Mouse (Mus musculus): ENCODE results near the gene Atp6v1b1. TPM values are rescaled to one million over a fixed set of nuclear protein-coding genes. Genes with fewer than 3 reads are reported as not detected.

Atp6v1b1 gene
- polyA plus RNA-seq, 1 experiment from 2014 or later: not detected

DNA sequence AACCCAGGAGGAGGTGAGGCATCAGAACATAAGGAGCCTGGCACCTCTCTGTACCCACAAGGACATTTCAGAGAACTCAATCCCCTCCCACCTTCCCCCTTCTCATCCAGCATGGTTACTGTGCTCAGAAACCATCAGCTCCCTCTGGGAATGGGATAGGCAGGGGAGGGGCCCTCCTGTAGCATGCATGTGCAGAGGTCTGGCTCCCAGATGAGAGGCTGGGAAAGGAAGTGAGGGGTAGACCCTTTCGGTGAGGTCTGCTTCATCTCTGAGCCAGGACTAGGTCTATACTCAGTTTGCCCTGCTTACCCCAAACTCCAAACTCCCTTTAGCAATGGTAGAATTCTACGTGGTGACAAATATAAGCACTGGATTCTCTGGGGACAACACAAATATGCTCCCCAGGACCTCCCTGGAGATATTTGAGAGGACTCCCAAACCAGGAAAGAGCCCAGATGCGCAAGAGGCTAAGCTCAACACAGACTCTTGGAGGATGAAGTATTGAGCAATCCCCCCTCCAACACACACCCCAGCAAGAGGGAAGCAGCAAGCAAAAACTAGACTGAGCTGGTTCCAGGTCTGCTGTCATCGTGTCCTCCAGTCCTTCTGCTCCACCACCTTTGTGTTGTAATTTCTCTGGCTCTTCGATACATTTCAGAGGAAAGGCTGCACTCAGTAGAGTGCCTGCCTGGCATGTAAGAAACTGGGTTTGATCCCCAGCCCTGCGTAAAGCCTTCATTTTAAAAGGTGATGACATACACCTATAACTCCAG lies 34.9 kb upstream of the Atp6v1b1 start:
- peak overlapping the region; percentile 65 for H3K27ac ChIP-seq
- peak; percentile 54 for DNase-seq (ENCODE audit: low spot score)
- WGBS: 3% methylated on average over 6 of the region's 6 CpGs
- H3K4me3 ChIP-seq: peak overlapping the region; percentile 15; the same call in 1 of the 2 replicates
- no peaks in the 10 kb centered on the region for H3K9me3 ChIP-seq (replicated peaks)
- H3K27me3 ChIP-seq (ENCODE audit: low read depth, poor library complexity, severe bottlenecking): peaks cover 100% of the 10 kb centered on the region
- H3K36me3 ChIP-seq: no peaks in the 10 kb centered on the region
- peaks cover 75% of the 10 kb centered on the region for H3K4me1 ChIP-seq

DNA sequence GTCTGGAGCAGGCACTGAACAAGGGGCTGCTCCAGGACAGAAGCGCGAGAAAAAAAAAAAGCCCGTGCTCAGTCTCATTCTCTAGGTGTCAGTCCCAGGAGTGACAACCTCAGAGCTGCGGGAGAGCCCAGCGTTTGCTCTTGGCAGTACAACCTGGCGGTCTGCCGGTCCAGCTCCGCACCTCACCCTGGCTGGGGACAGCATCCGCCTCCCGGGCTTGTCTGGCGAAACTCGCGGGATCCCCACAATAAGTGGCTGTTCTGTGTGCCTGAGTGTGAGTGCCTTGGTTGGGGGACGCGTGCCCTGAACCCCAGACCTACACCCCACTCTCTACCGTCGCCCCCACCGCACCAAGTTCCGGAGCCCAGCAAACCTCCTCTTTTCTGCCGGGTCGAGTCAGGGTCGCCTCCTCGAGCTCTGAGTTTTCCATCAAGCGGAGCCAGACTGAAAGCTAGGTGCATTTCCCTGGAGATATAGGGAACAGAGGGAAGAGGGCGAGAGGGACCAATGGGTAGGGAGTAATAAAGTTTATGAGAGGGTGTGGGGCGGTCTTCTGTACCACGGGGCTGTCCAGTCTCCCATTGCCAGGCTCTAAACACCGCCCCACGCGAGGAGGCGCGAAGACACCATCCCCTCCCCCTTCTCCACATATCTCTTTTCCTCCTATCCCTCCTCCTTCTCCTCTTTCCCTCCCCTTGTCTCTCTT lies 32.3 kb upstream of the Atp6v1b1 start:
- Histone ChIP-seq H3K9me3 (replicated peaks) (no peaks in the 10 kb centered on the region), H3K4me3 (peak overlapping the region; percentile 58), H3K27me3 (ENCODE audit: low read depth, poor library complexity, severe bottlenecking) (peaks cover 100% of the 10 kb centered on the region), H3K27ac (no peak overlapping the region; the same call in 1 of the 2 replicates), H3K4me1 (peaks cover 81% of the 10 kb centered on the region), H3K36me3 (no peaks in the 10 kb centered on the region)
- peak; percentile 60 for DNase-seq (ENCODE audit: low spot score)
- under 1% methylated on average over 32 of the region's 32 CpGs for WGBS

DNA sequence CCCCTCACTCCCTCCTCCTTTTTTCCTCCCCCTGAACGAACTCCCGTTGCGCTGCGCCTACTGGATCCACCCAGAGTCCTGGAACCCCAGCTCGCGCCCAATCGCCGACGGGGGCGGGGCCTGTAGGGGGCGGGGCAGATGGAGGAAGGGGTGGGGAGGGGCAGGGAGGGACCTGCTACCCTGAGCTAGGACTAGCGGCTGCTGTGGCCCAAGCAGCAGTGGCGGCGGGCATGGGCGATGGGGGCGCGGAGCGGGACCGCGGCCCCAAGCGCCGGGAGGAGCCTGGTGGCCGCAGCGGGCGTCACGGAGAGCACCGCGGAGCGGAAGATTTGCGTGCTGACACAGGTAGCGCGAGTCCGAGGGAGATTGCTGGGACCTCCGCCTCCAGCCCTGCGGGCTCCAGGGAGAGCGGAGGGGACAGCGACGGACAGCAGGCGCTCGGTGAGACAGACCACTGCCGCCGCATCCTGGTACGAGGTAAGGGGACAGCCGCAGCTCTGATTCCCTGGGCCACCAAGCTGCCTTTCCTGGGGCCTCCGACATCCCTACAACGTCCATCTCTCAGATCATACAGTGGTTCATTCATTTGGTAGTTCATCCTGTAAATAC lies 31.6 kb upstream of the Atp6v1b1 start, which contains the start of gene Vax2:
TSS of gene Vax2 (plus strand) at position 198 of the 609 bp plus-strand sequence.
- WGBS: under 1% methylated on average over 46 of the region's 46 CpGs
- no peaks in the 10 kb centered on the region for H3K9me3 ChIP-seq (replicated peaks)
- H3K4me1 ChIP-seq: peaks cover 80% of the 10 kb centered on the region
- peaks cover 100% of the 10 kb centered on the region for H3K27me3 ChIP-seq (ENCODE audit: low read depth, poor library complexity, severe bottlenecking)
- no peaks in the 10 kb centered on the region for H3K36me3 ChIP-seq
- peak within 1 kb of the TSS; percentile 59 for H3K27ac ChIP-seq
- peak within 1 kb of the TSS; percentile 58 for H3K4me3 ChIP-seq
- peak; percentile 95 for DNase-seq (ENCODE audit: low spot score)

DNA sequence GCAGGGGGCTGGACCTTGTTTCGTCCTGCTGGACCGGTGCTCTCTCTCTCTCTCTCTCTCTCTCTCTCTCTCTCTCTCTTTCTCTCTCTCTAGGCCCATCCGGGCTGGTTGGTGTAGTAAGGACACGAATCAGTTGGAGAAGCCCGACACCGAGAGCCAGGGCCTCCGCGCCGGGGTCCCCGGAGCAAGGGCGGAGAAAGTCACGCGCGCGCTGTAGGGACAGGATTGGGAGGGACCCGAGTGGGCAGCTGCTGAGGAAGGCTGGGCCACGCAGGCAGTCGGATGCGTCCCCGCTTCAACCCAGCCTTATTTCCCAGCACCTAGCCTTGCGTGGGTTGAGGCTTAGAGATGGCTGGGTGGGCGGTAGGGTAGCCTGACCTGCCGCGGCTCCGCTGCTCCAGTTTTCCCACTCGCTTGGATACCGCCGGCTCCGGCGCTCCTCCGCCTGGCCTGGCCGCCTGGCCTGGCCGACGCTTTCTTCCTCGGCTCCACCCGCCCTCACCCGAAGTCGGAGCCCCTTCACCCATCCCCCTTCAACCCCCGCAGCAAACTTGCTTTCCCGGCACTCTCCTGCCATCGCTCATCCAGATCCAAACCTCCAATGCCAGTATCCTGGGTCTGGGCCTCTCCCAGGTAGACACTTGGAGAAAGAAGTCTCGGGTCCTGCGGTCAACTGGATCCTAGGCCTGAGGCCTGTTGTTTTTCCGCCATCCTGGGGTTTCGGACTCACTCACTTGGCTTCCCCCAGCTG lies 30.9 kb upstream of the Atp6v1b1 start:
- peaks cover 100% of the 10 kb centered on the region for H3K27me3 ChIP-seq (ENCODE audit: low read depth, poor library complexity, severe bottlenecking)
- peak overlapping the region; percentile 59 for H3K27ac ChIP-seq
- DNase-seq (ENCODE audit: low spot score): peak; percentile 61
- no peaks in the 10 kb centered on the region for H3K36me3 ChIP-seq
- WGBS: 1% methylated on average over 45 of the region's 45 CpGs
- H3K4me1 ChIP-seq: peaks cover 75% of the 10 kb centered on the region
- peak overlapping the region; percentile 58 for H3K4me3 ChIP-seq
- no peaks in the 10 kb centered on the region for H3K9me3 ChIP-seq (replicated peaks)

DNA sequence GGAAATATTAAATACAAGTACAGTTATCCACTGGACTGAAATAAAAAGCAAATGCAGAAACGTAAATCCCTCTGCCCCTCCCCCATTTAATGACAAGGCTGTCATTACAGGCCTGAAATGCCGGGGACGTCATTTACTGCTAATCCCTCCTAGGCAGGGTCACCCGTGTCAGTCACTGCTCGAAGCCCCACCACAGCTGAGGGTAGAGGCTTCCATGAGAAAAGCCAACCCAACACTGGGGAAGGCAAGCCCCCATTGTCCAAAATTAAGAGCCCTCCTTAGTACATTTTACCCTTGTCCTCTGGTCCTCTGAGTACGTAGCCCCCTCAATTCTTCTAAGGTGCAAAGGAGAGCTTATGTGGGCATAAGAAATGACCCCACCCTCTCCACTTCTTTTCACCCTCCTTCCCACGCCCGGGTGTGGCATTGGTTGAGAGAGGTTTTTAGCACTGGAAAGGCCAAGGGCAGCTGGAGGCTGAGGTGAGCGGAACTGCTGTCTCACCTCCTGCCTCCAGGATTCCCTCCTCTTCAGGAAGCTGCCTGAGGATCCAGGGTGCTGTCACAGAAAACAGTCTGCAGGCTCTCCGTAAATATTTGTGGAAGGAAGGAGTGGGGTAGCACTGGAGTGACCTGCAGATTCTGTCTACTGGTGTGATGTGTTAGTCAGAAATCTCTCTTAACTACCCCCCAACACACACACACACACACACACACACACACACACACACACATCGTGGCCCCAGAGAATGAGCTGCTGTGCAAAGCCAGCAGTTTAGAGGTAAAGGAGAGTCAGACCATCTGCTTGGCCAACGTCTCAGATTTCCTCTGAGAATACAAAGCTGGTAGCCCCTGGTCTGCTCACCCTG lies 29.3 kb upstream of the Atp6v1b1 start:
- WGBS: 2% methylated on average over 12 of the region's 12 CpGs
- H3K36me3 ChIP-seq: no peaks in the 10 kb centered on the region

DNA sequence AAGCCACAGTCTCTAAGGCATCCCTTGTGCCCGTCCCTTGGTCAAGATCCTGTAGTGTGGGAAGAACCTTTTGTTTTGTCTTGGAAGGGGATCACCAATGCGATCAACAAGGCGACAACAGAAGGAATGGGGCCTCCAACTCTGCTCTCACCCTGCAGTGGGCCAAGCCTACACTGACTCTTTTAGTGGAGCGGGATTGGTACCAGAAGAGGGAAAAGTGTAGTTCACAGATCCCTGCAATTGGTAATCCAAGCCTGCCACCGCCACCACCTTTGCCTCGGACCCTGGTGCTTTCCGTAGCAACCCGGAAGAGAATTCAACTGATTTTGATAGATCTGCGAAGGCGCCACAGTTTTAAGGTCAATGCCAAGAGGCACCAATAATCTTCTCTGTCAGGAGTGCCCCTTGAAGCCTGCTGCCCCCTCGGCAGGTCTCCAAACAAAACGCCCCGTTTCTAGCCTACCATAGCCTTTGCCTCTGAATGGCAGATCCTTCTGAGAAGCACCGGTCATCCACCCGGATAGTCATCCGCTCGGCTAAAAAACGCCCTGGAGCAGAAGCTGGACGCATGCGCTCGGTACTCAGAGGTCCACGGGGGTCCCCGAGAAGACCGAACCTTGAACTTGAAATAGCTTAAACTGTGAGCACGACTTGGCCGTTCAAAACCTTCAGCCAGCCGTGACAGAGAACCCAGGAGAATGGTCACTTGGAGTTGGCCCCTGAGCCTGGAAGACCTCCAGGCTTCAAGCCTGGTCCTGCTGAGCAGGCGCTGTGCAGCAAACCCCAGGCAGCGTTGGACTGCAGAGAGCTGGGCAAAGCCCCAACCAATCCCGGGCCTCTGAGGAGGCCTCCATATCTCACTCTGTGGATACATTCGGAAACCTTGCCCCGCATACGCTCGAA lies 28.3 kb upstream of the Atp6v1b1 start:
- WGBS: under 1% methylated on average over 34 of the region's 34 CpGs
- Histone ChIP-seq H3K9me3 (replicated peaks) (no peaks in the 10 kb centered on the region), H3K27me3 (ENCODE audit: low read depth, poor library complexity, severe bottlenecking) (peaks cover 100% of the 10 kb centered on the region), H3K4me1 (peaks cover 57% of the 10 kb centered on the region), H3K4me3 (peak overlapping the region; percentile 21), H3K27ac (no peak overlapping the region), H3K36me3 (no peaks in the 10 kb centered on the region)
- peak; percentile 66 for DNase-seq (ENCODE audit: low spot score)

More for the DNA sequence above, 29.3 kb upstream of the Atp6v1b1 start:
- no peak overlapping the region for H3K27ac ChIP-seq
- no peaks in the 10 kb centered on the region for H3K9me3 ChIP-seq (replicated peaks)
- peaks cover 100% of the 10 kb centered on the region for H3K27me3 ChIP-seq (ENCODE audit: low read depth, poor library complexity, severe bottlenecking)
- H3K4me3 ChIP-seq: no peak overlapping the region
- DNase-seq (ENCODE audit: low spot score): peak; percentile 51
- H3K4me1 ChIP-seq: peaks cover 63% of the 10 kb centered on the region

DNA sequence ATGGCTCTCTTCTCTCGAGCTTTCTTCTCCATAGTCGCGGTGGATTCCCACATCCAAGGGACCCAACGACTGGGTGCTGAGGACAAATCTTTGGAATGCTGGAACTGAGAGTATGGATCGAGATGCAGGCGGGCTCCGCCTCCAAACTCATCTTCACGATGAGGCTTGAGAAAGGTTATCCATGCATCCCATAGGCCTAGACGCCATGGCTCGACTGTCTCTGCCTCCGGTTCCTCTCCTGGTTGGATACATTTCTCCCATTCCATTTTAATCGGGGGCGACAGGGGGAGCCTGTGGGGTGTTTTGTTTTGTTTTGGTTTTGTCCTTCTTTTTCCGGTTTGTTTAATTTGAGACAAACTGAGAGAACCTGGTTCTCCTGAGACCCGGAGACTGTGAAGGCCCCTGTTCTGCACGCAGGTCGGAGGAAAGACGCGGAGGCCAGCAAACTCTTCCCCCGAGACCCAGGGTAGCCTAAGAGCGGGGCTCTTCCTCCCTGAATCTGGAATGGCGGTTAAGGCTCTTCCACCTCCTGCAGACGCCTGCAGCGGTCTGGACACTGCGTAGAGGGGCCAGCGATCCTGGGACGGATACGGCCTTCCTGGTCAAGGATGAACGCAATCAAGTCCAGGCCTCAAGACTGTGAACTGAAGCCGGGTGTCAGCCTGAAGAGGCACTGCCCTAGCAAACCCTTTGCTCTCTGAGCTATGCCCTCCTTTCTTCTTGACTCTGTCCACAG lies 27.2 kb upstream of the Atp6v1b1 start:
- WGBS: 2% methylated on average over 30 of the region's 30 CpGs
- Histone ChIP-seq H3K36me3 (no peaks in the 10 kb centered on the region), H3K4me1 (peaks cover 46% of the 10 kb centered on the region), H3K4me3 (peak overlapping the region; percentile 31), H3K9me3 (replicated peaks) (no peaks in the 10 kb centered on the region), H3K27me3 (ENCODE audit: low read depth, poor library complexity, severe bottlenecking) (peaks cover 100% of the 10 kb centered on the region), H3K27ac (no peak overlapping the region)
- peak; percentile 61 for DNase-seq (ENCODE audit: low spot score)

DNA sequence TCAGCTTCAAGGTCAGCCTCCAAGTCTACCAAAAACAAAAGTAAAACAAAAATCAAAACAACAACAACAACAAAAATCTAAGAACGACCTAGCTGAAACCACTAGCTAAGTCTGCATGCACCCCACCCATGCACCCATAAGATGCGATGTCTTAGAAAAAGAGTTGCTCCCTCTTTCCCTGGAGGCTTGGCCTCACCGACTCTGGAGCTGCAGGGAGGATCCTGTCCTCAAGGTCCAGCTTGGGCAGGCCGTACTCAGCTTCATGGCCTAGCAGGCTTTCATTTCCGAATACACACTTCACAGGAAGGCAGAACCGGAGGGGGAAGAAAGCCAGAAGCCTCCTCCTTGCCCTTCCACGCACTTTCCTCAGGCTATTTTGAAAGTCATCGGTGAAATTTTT lies 25.8 kb upstream of the Atp6v1b1 start:
- Histone ChIP-seq H3K4me1 (peaks cover 32% of the 10 kb centered on the region), H3K4me3 (no peak overlapping the region), H3K36me3 (no peaks in the 10 kb centered on the region), H3K27ac (no peak overlapping the region), H3K27me3 (ENCODE audit: low read depth, poor library complexity, severe bottlenecking) (peaks cover 100% of the 10 kb centered on the region), H3K9me3 (replicated peaks) (no peaks in the 10 kb centered on the region)
- peak; percentile 48 for DNase-seq (ENCODE audit: low spot score)
- WGBS: under 1% methylated on average over 8 of the region's 8 CpGs

DNA sequence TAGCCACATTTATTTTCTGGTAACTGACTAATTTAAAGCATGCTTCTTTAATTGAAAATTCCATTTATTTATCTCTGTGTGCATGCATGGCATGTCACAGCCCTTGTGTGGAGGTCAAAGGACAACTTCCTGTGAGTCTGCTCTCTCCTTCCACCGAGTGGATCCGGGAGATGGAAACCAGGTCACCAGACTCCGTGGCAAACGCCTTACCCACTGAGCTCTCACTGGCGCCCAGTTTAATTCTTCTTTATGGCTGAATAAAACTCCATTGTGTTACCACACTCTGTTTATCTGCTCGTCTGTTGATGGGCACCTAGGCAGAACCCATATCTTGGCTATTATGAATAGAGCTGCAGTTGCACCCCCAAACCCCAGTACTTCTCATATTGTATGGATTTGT lies 20.3 kb upstream of the Atp6v1b1 start:
- H3K36me3 ChIP-seq: no peaks in the 10 kb centered on the region
- no peaks in the 10 kb centered on the region for H3K9me3 ChIP-seq (replicated peaks)
- no peak for DNase-seq (ENCODE audit: low spot score)
- WGBS: 25% methylated on average over 6 of the region's 6 CpGs
- H3K27me3 ChIP-seq (ENCODE audit: low read depth, poor library complexity, severe bottlenecking): peaks cover 68% of the 10 kb centered on the region
- H3K27ac ChIP-seq: no peak overlapping the region
- 0 out of 2 replicates have a peak, but pooled peaks cover 4% of the 10 kb centered on the region for H3K4me1 ChIP-seq
- H3K4me3 ChIP-seq: no peak overlapping the region

DNA sequence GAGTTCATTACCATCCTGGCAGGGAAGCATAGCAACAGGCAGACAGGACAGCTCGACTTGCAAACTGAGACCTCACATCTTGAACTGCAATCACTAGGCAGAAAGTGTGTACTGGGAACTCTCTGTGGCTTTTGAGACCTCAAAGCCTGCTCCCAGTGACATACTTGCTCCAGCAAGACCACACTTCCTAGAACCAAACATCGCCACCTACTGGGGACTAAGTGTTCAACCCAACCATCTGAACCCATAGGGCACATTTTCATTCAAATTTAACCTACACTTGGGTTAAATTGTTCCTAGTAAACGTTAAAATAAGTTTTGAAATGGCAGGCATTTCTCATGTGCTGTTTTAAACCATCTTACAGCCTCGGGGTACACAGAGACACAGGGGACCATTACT lies 15.6 kb upstream of the Atp6v1b1 start:
- 44% methylated on average over 4 of the region's 4 CpGs for WGBS
- no peaks in the 10 kb centered on the region for H3K9me3 ChIP-seq (replicated peaks)
- H3K27me3 ChIP-seq (ENCODE audit: low read depth, poor library complexity, severe bottlenecking): peaks cover 43% of the 10 kb centered on the region
- H3K4me1 ChIP-seq: 0 out of 2 replicates have a peak, but pooled peaks cover 4% of the 10 kb centered on the region
- H3K27ac ChIP-seq: no peak overlapping the region
- no peak for DNase-seq (ENCODE audit: low spot score)
- no peaks in the 10 kb centered on the region for H3K36me3 ChIP-seq
- H3K4me3 ChIP-seq: no peak overlapping the region
